Mouse (Mus musculus): Measurements from ENCODE around the gene Cacna1d. TPM values are rescaled to one million over a fixed set of nuclear protein-coding genes. Genes with fewer than 3 reads are reported as not detected.

The Cacna1d gene
- polyA plus RNA-seq, 1 experiment from 2014 or later, result 3.0 TPM

- Histone ChIP-seq H3K9ac (no peak overlapping the region), H3K27me3 (no peaks in the 10 kb centered on the region), H3K4me3 (no peak overlapping the region), H3K27ac (no peak overlapping the region), H3K4me1 (peaks cover 13% of the 10 kb centered on the region), H3K4me2 (replicated peaks) (no peak overlapping the region), H3K9me3 (no peaks in the 10 kb centered on the region), H3K36me3 (no peaks in the 10 kb centered on the region)
- WGBS, result 69% methylated on average over 4 of the region's 4 CpGs
- ATAC-seq (ENCODE audit: insufficient number of reproducible peaks, insufficient read depth, low FRiP score, low TSS enrichment), result no peak
Measured at GRCm38 (mm10) chr14:30254776-30255175, 236.5 kb downstream of the Cacna1d start.

GRCm38 (mm10) chr14:30252824-30253223, 238.4 kb downstream of the Cacna1d start:
- no peaks in the 10 kb centered on the region for H3K27me3 ChIP-seq
- no peak overlapping the region for H3K4me3 ChIP-seq
- no peak overlapping the region for H3K27ac ChIP-seq
- H3K9ac ChIP-seq, result no peak overlapping the region
- no peaks in the 10 kb centered on the region for H3K36me3 ChIP-seq
- peaks cover 17% of the 10 kb centered on the region for H3K4me1 ChIP-seq
- no peaks in the 10 kb centered on the region for H3K9me3 ChIP-seq
- 76% methylated on average over 2 of the region's 2 CpGs for WGBS
- no peak for ATAC-seq (ENCODE audit: insufficient number of reproducible peaks, insufficient read depth, low FRiP score, low TSS enrichment)
- no peak overlapping the region for H3K4me2 ChIP-seq (replicated peaks)

- WGBS, result 91% methylated on average over 5 of the region's 5 CpGs
- H3K9me3 ChIP-seq, result no peaks in the 10 kb centered on the region
- H3K4me1 ChIP-seq, result peaks cover 14% of the 10 kb centered on the region
- H3K9ac ChIP-seq, result no peak overlapping the region
- H3K27me3 ChIP-seq, result no peaks in the 10 kb centered on the region
- H3K27ac ChIP-seq, result no peak overlapping the region
- H3K36me3 ChIP-seq, result no peaks in the 10 kb centered on the region
- no peak for ATAC-seq (ENCODE audit: insufficient number of reproducible peaks, insufficient read depth, low FRiP score, low TSS enrichment)
- no peak overlapping the region for H3K4me3 ChIP-seq
- H3K4me2 ChIP-seq (replicated peaks), result no peak overlapping the region
Measured at GRCm38 (mm10) chr14:30251351-30251750, 239.9 kb downstream of the Cacna1d start.

GRCm38 (mm10) chr14:30249591-30249990, 241.7 kb downstream of the Cacna1d start:
- no peak overlapping the region for H3K4me2 ChIP-seq (replicated peaks)
- ATAC-seq (ENCODE audit: insufficient number of reproducible peaks, insufficient read depth, low FRiP score, low TSS enrichment), result no peak
- H3K9me3 ChIP-seq, result no peaks in the 10 kb centered on the region
- H3K4me3 ChIP-seq, result no peak overlapping the region
- H3K27me3 ChIP-seq, result no peaks in the 10 kb centered on the region
- H3K27ac ChIP-seq, result no peak overlapping the region
- 76% methylated on average over 4 of the region's 4 CpGs for WGBS
- no peaks in the 10 kb centered on the region for H3K36me3 ChIP-seq
- H3K9ac ChIP-seq, result no peak overlapping the region
- H3K4me1 ChIP-seq, result 0 out of 2 replicates have a peak, but pooled peaks cover 5% of the 10 kb centered on the region

GRCm38 (mm10) chr14:30248811-30249210, 242.4 kb downstream of the Cacna1d start:
- Histone ChIP-seq H3K9ac (no peak overlapping the region), H3K4me3 (no peak overlapping the region), H3K4me2 (replicated peaks) (no peak overlapping the region), H3K36me3 (no peaks in the 10 kb centered on the region), H3K4me1 (0 out of 2 replicates have a peak, but pooled peaks cover 5% of the 10 kb centered on the region), H3K27ac (no peak overlapping the region), H3K27me3 (no peaks in the 10 kb centered on the region), H3K9me3 (no peaks in the 10 kb centered on the region)
- 70% methylated on average over 4 of the region's 4 CpGs for WGBS
- no peak for ATAC-seq (ENCODE audit: insufficient number of reproducible peaks, insufficient read depth, low FRiP score, low TSS enrichment)

- Histone ChIP-seq H3K27me3 (no peaks in the 10 kb centered on the region), H3K9ac (no peak overlapping the region), H3K36me3 (no peaks in the 10 kb centered on the region), H3K4me3 (no peak overlapping the region), H3K9me3 (no peaks in the 10 kb centered on the region), H3K4me1 (0 out of 2 replicates have a peak, but pooled peaks cover 5% of the 10 kb centered on the region), H3K4me2 (replicated peaks) (no peak overlapping the region), H3K27ac (no peak overlapping the region)
- no peak for ATAC-seq (ENCODE audit: insufficient number of reproducible peaks, insufficient read depth, low FRiP score, low TSS enrichment)
- 67% methylated on average over 8 of the region's 8 CpGs for WGBS
Measured at GRCm38 (mm10) chr14:30248121-30248520, 243.1 kb downstream of the Cacna1d start.

- H3K4me1 ChIP-seq, result 0 out of 2 replicates have a peak, but pooled peaks cover 5% of the 10 kb centered on the region
- H3K27me3 ChIP-seq, result no peaks in the 10 kb centered on the region
- WGBS, result 82% methylated on average over 4 of the region's 4 CpGs
Measured at GRCm38 (mm10) chr14:30247606-30248005, 243.6 kb downstream of the Cacna1d start.

GRCm38 (mm10) chr14:30244776-30245175, 246.5 kb downstream of the Cacna1d start:
- no peaks in the 10 kb centered on the region for H3K36me3 ChIP-seq
- H3K4me3 ChIP-seq, result no peak overlapping the region
- ATAC-seq (ENCODE audit: insufficient number of reproducible peaks, insufficient read depth, low FRiP score, low TSS enrichment), result no peak
- 0 out of 2 replicates have a peak, but pooled peaks cover 5% of the 10 kb centered on the region for H3K4me1 ChIP-seq
- no peak overlapping the region for H3K27ac ChIP-seq
- H3K27me3 ChIP-seq, result no peaks in the 10 kb centered on the region
- no peaks in the 10 kb centered on the region for H3K9me3 ChIP-seq
- no peak overlapping the region for H3K4me2 ChIP-seq (replicated peaks)
- 81% methylated on average over 5 of the region's 5 CpGs for WGBS
- no peak overlapping the region for H3K9ac ChIP-seq

More at GRCm38 (mm10) chr14:30247606-30248005, 243.6 kb downstream of the Cacna1d start:
- Histone ChIP-seq H3K9ac (no peak overlapping the region), H3K9me3 (no peaks in the 10 kb centered on the region), H3K4me2 (replicated peaks) (no peak overlapping the region), H3K27ac (no peak overlapping the region), H3K36me3 (no peaks in the 10 kb centered on the region), H3K4me3 (no peak overlapping the region)
- ATAC-seq (ENCODE audit: insufficient number of reproducible peaks, insufficient read depth, low FRiP score, low TSS enrichment), result no peak

- no peak for ATAC-seq (ENCODE audit: insufficient number of reproducible peaks, insufficient read depth, low FRiP score, low TSS enrichment)
- Histone ChIP-seq H3K4me1 (no peaks in the 10 kb centered on the region), H3K36me3 (no peaks in the 10 kb centered on the region), H3K4me3 (no peak overlapping the region), H3K27ac (no peak overlapping the region), H3K4me2 (replicated peaks) (no peak overlapping the region), H3K27me3 (no peaks in the 10 kb centered on the region), H3K9me3 (no peaks in the 10 kb centered on the region), H3K9ac (no peak overlapping the region)
- WGBS, result 82% methylated on average over 3 of the region's 3 CpGs
Measured at GRCm38 (mm10) chr14:30242818-30243205, 248.4 kb downstream of the Cacna1d start.

- no peak for ATAC-seq (ENCODE audit: insufficient number of reproducible peaks, insufficient read depth, low FRiP score, low TSS enrichment)
- no peak overlapping the region for H3K4me3 ChIP-seq
- 80% methylated on average over 13 of the region's 13 CpGs for WGBS
- H3K27me3 ChIP-seq, result no peaks in the 10 kb centered on the region
- H3K9ac ChIP-seq, result no peak overlapping the region
- no peaks in the 10 kb centered on the region for H3K4me1 ChIP-seq
- H3K36me3 ChIP-seq, result no peaks in the 10 kb centered on the region
- H3K4me2 ChIP-seq (replicated peaks), result no peak overlapping the region
- H3K9me3 ChIP-seq, result no peaks in the 10 kb centered on the region
- H3K27ac ChIP-seq, result no peak overlapping the region
Measured at GRCm38 (mm10) chr14:30242166-30242817, 249.0 kb downstream of the Cacna1d start.

- WGBS, result 84% methylated on average over 7 of the region's 7 CpGs
- Histone ChIP-seq H3K36me3 (no peaks in the 10 kb centered on the region), H3K9ac (no peak overlapping the region), H3K27ac (no peak overlapping the region), H3K9me3 (no peaks in the 10 kb centered on the region), H3K4me2 (replicated peaks) (no peak overlapping the region), H3K4me1 (no peaks in the 10 kb centered on the region), H3K27me3 (no peaks in the 10 kb centered on the region), H3K4me3 (no peak overlapping the region)
- no peak for ATAC-seq (ENCODE audit: insufficient number of reproducible peaks, insufficient read depth, low FRiP score, low TSS enrichment)
Measured at GRCm38 (mm10) chr14:30240916-30241515, 250.2 kb downstream of the Cacna1d start.

- H3K9me3 ChIP-seq, result no peaks in the 10 kb centered on the region
- H3K4me2 ChIP-seq (replicated peaks), result no peak overlapping the region
- no peak for ATAC-seq (ENCODE audit: insufficient number of reproducible peaks, insufficient read depth, low FRiP score, low TSS enrichment)
- H3K27ac ChIP-seq, result no peak overlapping the region
- 65% methylated on average over 5 of the region's 5 CpGs for WGBS
- H3K4me3 ChIP-seq, result no peak overlapping the region
- H3K36me3 ChIP-seq, result no peaks in the 10 kb centered on the region
- no peak overlapping the region for H3K9ac ChIP-seq
- H3K27me3 ChIP-seq, result no peaks in the 10 kb centered on the region
- H3K4me1 ChIP-seq, result no peaks in the 10 kb centered on the region
Measured at GRCm38 (mm10) chr14:30238807-30239206, 252.4 kb downstream of the Cacna1d start.

Measured in embryonic facial prominence, embryonic 12.5 days (tissue).